Mouse (Mus musculus) forebrain, embryonic 15.5 days (tissue): ENCODE data around the gene Dyx1c1. TPM values are rescaled to one million over a fixed set of nuclear protein-coding genes. Genes with fewer than 3 reads are reported as not detected.
A peak's percentile ranks its signal among the peaks of the same experiment; 100 is the strongest.

Experiments used
- ATAC-seq: fragments of 200-750 bp; cut with Nextera tagmentation; replicated peaks from 2 replicates; pipeline ENCODE4 v1.8.0; 2017; ENCODE audit warnings: mild to moderate bottlenecking, moderate TSS enrichment, moderate library complexity
- H3K27ac ChIP-seq: fragments of 300-500 bp; sonication (generic); replicated peaks from 2 replicates; pipeline ENCODE4 v1.5.1; 2015; ENCODE audit warnings: mild to moderate bottlenecking, inconsistent platforms
- H3K27me3 ChIP-seq: fragments of 300-500 bp; sonication (generic); 2 replicates; pipeline ENCODE4 v1.6.1; 2015; ENCODE audit warnings: inconsistent platforms
- H3K36me3 ChIP-seq: fragments of 300-500 bp; sonication (generic); 2 replicates; pipeline ENCODE4 v1.6.1; 2015; ENCODE audit warnings: mild to moderate bottlenecking, inconsistent platforms
- H3K4me1 ChIP-seq: fragments of 300-500 bp; sonication (generic); 2 replicates; pipeline ENCODE4 v1.6.1; 2015; ENCODE audit warnings: inconsistent platforms
- H3K4me2 ChIP-seq: fragments of 300-500 bp; sonication (generic); replicated peaks from 2 replicates; pipeline ENCODE4 v1.6.1; 2015; ENCODE audit warnings: mild to moderate bottlenecking, inconsistent platforms
- H3K4me3 ChIP-seq: fragments of 300-500 bp; sonication (generic); 2 replicates; pipeline ENCODE4 v1.5.1; 2015; ENCODE audit warnings: mild to moderate bottlenecking, inconsistent platforms
- H3K9ac ChIP-seq: fragments of 300-500 bp; sonication (generic); replicated peaks from 2 replicates; pipeline ENCODE4 v1.6.1; 2015; ENCODE audit warnings: mild to moderate bottlenecking, inconsistent platforms
- H3K9me3 ChIP-seq: fragments of 300-500 bp; sonication (generic); 2 replicates; pipeline ENCODE4 v1.6.1; 2016; ENCODE audit warnings: inconsistent platforms
- WGBS: fragments of 180-500 bp; shearing (Covaris S2); methylation state at CpG from one replicate; pipeline ENCODE4 v1.1.7; 2015; ENCODE audit warnings: mixed read lengths; 5-methylcytosine and 5-hydroxymethylcytosine counted together
- polyA plus RNA-seq: library from polyadenylated mRNA; unstranded; fragments of >200 nt; fragmentation: Nextera tagmentation; extraction: Ambion mirVana; gene quantifications from 2 replicates; pipeline ENCODE4 v1.2.1, GENCODE M21; 2015

Dyx1c1 gene
- polyA plus RNA-seq, 1 experiment from 2014 or later, result 2.4 TPM

DNA sequence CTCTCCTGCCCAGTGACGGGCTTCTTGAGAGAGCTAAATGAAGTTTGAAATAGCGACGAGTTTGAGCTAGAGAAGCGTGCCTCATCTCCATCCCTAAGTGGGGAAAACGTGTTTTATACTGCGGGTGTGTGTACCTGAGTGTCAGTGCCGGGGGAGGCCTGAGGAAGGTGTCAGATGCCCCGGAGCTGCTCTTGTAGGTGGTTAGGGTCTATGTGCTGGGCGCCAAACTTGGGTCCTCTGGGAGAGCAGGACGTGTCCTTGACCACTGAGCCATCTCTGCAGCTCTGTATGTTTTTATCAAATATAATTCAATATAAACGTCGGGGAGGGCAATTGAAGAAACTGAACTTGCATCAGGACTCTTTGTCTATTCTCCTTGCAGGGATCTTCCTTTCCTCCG, 14.3 kb upstream of the Dyx1c1 start:
- Histone ChIP-seq H3K36me3 (peaks cover 26% of the 10 kb centered on the region), H3K27ac (no peak overlapping the region), H3K9ac (no peak overlapping the region), H3K9me3 (no peaks in the 10 kb centered on the region), H3K4me2 (no peak overlapping the region), H3K4me3 (no peak overlapping the region), H3K27me3 (no peaks in the 10 kb centered on the region), H3K4me1 (no peaks in the 10 kb centered on the region)
- ATAC-seq, result no peak
- WGBS, result 93% methylated on average over 13 of the region's 13 CpGs

DNA sequence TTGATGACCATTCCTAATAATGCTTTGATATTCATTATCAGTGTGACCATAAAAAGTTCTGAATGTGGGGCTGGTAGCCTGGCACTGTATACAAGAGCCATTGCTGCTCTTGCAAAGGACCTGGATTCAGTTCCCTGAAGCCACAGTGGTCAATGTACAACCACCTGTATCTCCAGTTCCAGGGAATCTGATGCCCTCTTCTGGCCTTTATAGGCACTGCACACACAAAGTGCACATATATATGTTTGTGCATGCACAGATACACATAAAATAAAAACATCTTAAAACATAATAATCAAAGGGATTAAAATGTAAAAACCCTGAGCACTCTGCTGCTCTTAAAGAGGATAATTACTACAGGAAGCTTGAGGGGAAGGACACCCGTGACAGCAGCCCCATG, 11.6 kb upstream of the Dyx1c1 start:
- Histone ChIP-seq H3K4me2 (no peak overlapping the region), H3K4me1 (no peaks in the 10 kb centered on the region), H3K4me3 (no peak overlapping the region), H3K9me3 (no peaks in the 10 kb centered on the region), H3K36me3 (peaks cover 26% of the 10 kb centered on the region), H3K9ac (no peak overlapping the region), H3K27ac (no peak overlapping the region), H3K27me3 (no peaks in the 10 kb centered on the region)
- WGBS, result 100% methylated on average over 1 of the region's 1 CpGs
- ATAC-seq, result no peak

DNA sequence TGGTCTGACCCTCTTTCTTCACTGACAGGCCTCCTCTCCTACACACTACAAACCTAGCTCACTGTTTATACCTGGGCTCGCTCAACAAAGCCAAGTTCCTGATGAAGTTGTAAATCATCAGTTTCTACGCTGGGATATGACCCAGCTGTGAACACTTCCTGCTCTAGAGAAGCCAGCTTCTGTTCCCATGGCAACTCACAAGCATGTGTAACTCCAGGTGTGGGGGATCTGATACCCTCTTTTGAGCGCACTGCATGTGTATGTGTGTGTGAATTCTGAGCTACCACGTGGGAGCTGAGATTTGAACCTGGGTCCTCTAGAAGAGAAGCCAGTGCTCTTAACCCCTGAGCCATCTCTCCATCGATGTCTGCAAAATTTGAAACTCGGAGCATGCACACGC, 9.0 kb upstream of the Dyx1c1 start:
- Histone ChIP-seq H3K4me3 (no peak overlapping the region), H3K4me1 (no peaks in the 10 kb centered on the region), H3K4me2 (no peak overlapping the region), H3K27ac (0 out of 2 replicates have a peak overlapping the region, but pooled peaks have one; percentile 14), H3K27me3 (no peaks in the 10 kb centered on the region), H3K9me3 (no peaks in the 10 kb centered on the region), H3K9ac (no peak overlapping the region), H3K36me3 (peaks cover 25% of the 10 kb centered on the region)
- ATAC-seq, result no peak
- 78% methylated on average over 7 of the region's 7 CpGs for WGBS

DNA sequence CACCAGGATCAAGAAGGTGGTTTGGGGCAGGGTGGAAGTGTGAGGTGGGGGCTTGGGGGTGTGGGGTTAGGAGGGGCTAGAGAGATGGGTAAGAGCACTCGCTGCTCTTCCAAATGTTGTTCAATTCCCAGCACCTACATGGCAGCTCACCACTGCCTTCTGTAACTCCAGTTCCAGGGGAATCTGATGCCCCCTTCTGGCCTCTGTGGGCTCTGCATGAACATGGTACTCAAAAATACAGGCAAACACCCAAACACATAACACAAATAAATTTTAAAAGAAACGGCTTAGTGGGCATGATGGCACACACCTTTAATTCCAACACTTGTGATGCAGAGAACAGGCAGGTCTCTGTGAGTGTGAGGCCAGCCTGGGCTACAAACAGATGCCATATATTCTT, 3.8 kb upstream of the Dyx1c1 start:
- Histone ChIP-seq H3K4me2 (no peak overlapping the region), H3K36me3 (no peaks in the 10 kb centered on the region), H3K4me1 (peaks cover 12% of the 10 kb centered on the region), H3K4me3 (no peak overlapping the region), H3K9ac (no peak overlapping the region), H3K27me3 (no peaks in the 10 kb centered on the region), H3K9me3 (no peaks in the 10 kb centered on the region), H3K27ac (no peak overlapping the region)
- WGBS, result 57% methylated on average over 2 of the region's 2 CpGs
- ATAC-seq, result no peak

DNA sequence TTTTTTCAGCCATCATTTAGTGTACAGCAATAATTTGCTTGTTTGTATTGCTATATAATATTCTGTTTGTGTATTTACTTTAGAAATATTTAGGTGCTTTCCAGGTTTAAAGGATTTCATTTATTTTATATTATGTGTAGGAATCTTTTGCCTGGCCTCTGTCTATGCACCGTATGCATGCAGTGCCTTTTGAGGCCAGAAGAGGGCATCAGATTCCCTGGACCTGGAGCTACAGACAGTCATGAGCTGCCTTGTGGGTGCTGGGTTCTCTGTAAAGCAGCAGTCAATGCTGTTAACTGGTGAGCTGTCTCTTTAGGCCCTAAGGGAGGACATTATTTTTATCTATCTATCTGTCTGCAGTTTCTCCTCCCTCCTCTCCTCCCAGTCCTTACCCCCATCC, 3.0 kb upstream of the Dyx1c1 start:
- no peak overlapping the region for H3K9ac ChIP-seq
- H3K27ac ChIP-seq, result no peak overlapping the region
- no peaks in the 10 kb centered on the region for H3K27me3 ChIP-seq
- no peak for ATAC-seq
- no peak overlapping the region for H3K4me3 ChIP-seq
- H3K4me2 ChIP-seq, result no peak overlapping the region
- H3K9me3 ChIP-seq, result no peaks in the 10 kb centered on the region
- peaks cover 12% of the 10 kb centered on the region for H3K4me1 ChIP-seq
- 21% methylated on average over 1 of the region's 1 CpGs for WGBS
- no peaks in the 10 kb centered on the region for H3K36me3 ChIP-seq

DNA sequence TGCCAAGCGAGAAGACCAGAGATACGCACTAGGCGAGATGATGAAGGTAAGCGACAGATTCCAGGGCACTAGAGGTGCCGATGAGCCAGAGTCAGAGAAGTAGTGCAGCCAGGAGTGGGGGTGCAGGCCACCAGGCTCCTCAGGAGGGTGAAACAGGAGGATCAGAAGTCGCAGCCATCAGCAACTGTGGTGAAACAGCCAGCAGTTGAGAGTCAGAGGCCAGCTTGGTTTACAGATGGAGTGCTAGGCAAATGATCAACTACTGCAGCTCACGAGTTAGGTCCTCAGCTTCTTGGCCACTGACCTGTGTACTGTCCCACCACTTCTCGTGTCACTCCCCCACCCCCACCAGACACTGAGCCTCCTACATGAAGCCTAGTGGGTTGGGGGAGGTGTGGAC, 2.8 kb downstream of the Dyx1c1 start:
- ATAC-seq, result no peak
- Histone ChIP-seq H3K9me3 (no peaks in the 10 kb centered on the region), H3K9ac (no peak overlapping the region), H3K4me1 (peaks cover 12% of the 10 kb centered on the region), H3K36me3 (no peaks in the 10 kb centered on the region), H3K4me3 (no peak overlapping the region), H3K4me2 (no peak overlapping the region), H3K27me3 (no peaks in the 10 kb centered on the region), H3K27ac (no peak overlapping the region)
- WGBS, result 70% methylated on average over 8 of the region's 8 CpGs

DNA sequence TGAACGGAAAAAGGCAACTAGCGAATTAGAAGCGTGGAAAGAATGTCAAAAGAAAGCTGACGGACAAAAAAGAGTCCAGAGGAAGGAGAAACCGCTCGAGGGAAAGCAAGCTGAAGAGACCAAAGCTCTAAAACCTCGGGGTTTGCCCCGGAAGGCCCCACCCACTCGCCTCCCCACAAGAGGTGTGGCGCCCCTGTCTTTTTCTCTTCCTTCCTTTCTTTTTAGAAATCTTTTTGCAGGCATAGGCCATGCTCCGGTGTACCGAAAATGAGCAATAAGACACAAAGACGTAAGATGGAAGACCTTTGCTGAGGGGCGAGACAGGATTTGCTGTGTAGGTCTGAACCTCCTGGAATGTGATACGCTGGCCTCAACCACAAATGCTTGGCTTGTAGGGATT, 3.4 kb downstream of the Dyx1c1 start:
- Histone ChIP-seq H3K4me3 (no peak overlapping the region), H3K27ac (no peak overlapping the region), H3K9me3 (no peaks in the 10 kb centered on the region), H3K4me2 (no peak overlapping the region), H3K9ac (no peak overlapping the region), H3K36me3 (no peaks in the 10 kb centered on the region), H3K27me3 (no peaks in the 10 kb centered on the region), H3K4me1 (peaks cover 12% of the 10 kb centered on the region)
- no peak for ATAC-seq
- WGBS, result 80% methylated on average over 15 of the region's 15 CpGs

DNA sequence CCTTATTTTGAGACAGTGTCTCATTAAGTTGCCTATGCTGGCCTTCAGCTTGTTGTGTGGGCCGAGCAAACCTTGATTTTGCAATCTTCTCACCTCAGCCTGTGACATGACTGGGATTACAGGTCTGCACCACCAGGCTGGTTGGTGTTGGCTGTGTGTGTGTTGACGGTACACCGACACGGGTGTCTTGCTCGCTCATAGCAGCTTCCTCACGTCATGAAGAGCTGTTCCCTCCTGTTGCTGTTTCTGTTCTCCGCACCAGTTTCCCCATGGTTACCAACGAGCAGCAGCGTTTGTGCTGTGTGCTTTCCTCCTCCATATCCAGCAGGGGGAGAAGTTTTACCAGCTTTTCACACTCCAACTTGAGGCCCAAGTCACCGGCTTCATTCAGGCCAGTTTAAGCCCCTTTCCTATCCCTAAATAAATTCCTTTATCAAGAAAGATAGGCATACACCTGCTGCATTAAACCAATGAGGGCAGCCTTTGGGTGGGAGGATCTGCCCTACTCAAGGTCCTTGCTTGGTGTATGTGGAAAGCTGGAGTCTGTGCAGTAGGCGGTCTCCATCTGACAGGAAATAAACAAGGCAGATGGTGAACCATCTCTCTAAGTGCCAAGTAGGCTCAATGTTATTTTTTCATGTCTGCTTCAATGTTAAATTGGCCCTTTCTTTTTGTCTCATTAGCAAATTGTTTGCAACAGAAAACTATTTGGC, 9.9 kb downstream of the Dyx1c1 start:
- peaks cover 10% of the 10 kb centered on the region for H3K4me1 ChIP-seq
- 22% methylated on average over 11 of the region's 11 CpGs for WGBS
- no peak overlapping the region for H3K9ac ChIP-seq
- no peaks in the 10 kb centered on the region for H3K36me3 ChIP-seq
- peak; percentile 91 for ATAC-seq
- H3K27ac ChIP-seq, result peak overlapping the region; percentile 78
- 0 out of 2 replicates have a peak overlapping the region, but pooled peaks have one; percentile 23 for H3K4me2 ChIP-seq
- no peaks in the 10 kb centered on the region for H3K9me3 ChIP-seq
- no peak overlapping the region for H3K4me3 ChIP-seq
- no peaks in the 10 kb centered on the region for H3K27me3 ChIP-seq

DNA sequence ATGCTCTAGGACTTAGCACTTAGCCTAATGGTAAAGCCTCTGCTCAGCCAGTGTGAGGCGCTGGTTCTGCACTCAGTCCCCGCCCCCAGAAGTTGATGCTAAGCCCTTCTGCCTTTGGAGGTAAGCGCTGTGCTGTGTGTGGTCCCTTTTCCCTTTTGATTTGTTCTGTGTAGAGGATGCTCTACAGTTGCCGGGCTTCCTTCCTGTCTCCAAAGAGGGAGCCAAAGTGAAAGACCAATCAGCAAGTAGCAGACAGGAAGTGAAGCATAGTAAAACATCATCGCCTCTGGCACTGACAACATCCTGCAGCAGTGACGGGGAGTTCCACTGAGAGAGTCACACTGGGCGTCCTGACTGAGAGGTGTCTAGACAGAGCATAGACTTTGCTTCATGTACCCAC, 11.3 kb downstream of the Dyx1c1 start:
- Histone ChIP-seq H3K4me2 (no peak overlapping the region), H3K4me3 (no peak overlapping the region), H3K9me3 (no peaks in the 10 kb centered on the region), H3K36me3 (no peaks in the 10 kb centered on the region), H3K4me1 (peaks cover 10% of the 10 kb centered on the region), H3K27ac (peak overlapping the region; percentile 75; the same call in 1 of the 2 replicates), H3K9ac (no peak overlapping the region), H3K27me3 (no peaks in the 10 kb centered on the region)
- WGBS, result 72% methylated on average over 7 of the region's 7 CpGs
- no peak for ATAC-seq

DNA sequence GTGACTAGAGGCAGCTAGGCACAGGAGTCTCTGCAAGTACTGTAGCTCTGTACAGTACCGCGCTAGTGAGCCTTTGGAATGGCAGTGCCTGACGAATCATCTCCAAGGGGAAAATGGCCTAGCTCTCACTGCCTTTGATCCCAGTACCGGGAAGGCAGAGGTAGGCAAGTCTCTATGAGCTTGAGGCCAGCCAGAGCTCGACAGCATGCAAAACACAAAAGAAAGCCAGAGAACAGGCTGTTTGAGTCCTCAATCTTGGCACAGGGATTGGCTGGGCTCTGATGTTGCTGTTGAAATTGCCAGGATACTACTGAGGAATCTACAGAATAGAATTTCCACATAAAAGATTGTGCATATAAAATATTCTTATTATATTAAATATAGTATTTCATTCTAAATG, 13.8 kb downstream of the Dyx1c1 start:
- Histone ChIP-seq H3K4me3 (no peak overlapping the region), H3K4me1 (peaks cover 10% of the 10 kb centered on the region), H3K9ac (no peak overlapping the region), H3K9me3 (no peaks in the 10 kb centered on the region), H3K27ac (no peak overlapping the region), H3K36me3 (no peaks in the 10 kb centered on the region), H3K4me2 (no peak overlapping the region), H3K27me3 (no peaks in the 10 kb centered on the region)
- 74% methylated on average over 5 of the region's 5 CpGs for WGBS
- ATAC-seq, result no peak

DNA sequence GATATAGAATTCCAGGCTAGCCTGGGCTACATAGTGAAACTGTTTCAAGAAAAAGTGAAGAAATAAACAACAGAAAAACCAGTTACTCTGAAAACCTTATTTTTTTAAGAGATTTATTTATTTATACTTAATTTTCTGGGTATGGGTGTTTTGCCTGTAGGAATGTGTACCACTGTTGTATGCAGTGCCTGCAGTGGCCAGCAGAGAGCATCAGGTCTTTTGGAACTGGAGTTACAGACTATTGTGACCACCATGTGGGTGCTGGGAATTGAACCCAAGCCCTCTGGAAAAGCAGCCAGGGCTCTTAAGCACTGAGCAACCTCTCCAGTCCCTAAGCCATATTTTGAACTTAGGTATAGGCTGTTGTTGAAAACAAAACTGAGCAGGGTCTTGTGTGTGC, 14.4 kb downstream of the Dyx1c1 start:
- no peak overlapping the region for H3K27ac ChIP-seq
- ATAC-seq, result no peak
- H3K9me3 ChIP-seq, result no peaks in the 10 kb centered on the region
- H3K4me2 ChIP-seq, result no peak overlapping the region
- no peak overlapping the region for H3K9ac ChIP-seq
- no peak overlapping the region for H3K4me3 ChIP-seq
- no peaks in the 10 kb centered on the region for H3K36me3 ChIP-seq
- peaks cover 7% of the 10 kb centered on the region for H3K4me1 ChIP-seq
- H3K27me3 ChIP-seq, result no peaks in the 10 kb centered on the region

DNA sequence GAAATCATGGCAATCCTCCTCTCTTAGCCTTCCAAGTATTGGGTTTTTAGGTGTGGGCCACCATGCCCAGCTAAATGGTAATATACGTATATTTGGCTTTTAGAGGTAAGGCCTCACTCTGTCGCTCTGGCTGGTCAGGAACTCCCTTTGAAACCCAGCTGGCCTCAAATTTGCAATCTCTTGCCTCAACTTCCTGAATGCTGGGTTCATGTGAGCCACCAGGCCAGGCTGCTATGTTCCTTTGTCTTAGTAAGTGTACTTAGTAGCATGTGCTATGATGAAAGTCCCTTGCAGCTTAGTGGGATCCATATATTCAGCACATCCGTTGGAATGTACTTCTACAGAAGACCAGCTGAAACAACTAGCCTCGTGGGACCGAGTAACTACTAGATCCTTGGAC, 16.1 kb downstream of the Dyx1c1 start:
- no peak for ATAC-seq
- Histone ChIP-seq H3K4me1 (no peaks in the 10 kb centered on the region), H3K27me3 (no peaks in the 10 kb centered on the region), H3K4me2 (no peak overlapping the region), H3K27ac (no peak overlapping the region), H3K9ac (no peak overlapping the region), H3K4me3 (no peak overlapping the region), H3K9me3 (no peaks in the 10 kb centered on the region), H3K36me3 (no peaks in the 10 kb centered on the region)
- 90% methylated on average over 5 of the region's 5 CpGs for WGBS

DNA sequence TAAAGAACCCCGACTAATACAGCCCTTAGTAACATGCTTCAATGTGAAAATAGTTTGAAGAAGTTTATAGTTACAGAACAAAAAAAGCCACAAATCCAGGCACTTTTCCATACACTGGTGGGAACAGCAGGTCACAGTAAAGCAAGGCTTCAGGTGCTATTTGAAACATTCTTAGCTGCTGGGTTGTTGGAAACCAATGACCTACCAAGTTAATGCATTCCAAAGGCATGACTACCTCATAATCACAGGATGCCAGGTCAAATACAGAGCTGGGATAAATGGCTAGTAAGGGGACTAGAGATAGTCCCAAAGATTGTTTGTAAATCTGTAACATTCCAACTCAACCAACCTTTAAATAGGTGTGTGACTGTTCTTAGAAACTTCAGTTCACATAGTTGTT, 16.7 kb downstream of the Dyx1c1 start:
- Histone ChIP-seq H3K27ac (no peak overlapping the region), H3K4me3 (no peak overlapping the region), H3K9ac (no peak overlapping the region), H3K36me3 (no peaks in the 10 kb centered on the region), H3K4me2 (no peak overlapping the region), H3K9me3 (no peaks in the 10 kb centered on the region), H3K27me3 (no peaks in the 10 kb centered on the region), H3K4me1 (no peaks in the 10 kb centered on the region)
- WGBS, result 91% methylated on average over 1 of the region's 1 CpGs
- ATAC-seq, result no peak
